Mouse (Mus musculus) adrenal gland, adult (tissue): ENCODE results near the gene Cnn1.

Experiments used
- DNase-seq, 2 experiments: peaks; one replicate each; pipeline ENCODE4 v3.0.0; 2022 to 2023; ENCODE audit warnings: low spot score in 1 of 2; ENCODE audit not compliant: inconsistent age in 2 of 2

The Cnn1 gene

DNA sequence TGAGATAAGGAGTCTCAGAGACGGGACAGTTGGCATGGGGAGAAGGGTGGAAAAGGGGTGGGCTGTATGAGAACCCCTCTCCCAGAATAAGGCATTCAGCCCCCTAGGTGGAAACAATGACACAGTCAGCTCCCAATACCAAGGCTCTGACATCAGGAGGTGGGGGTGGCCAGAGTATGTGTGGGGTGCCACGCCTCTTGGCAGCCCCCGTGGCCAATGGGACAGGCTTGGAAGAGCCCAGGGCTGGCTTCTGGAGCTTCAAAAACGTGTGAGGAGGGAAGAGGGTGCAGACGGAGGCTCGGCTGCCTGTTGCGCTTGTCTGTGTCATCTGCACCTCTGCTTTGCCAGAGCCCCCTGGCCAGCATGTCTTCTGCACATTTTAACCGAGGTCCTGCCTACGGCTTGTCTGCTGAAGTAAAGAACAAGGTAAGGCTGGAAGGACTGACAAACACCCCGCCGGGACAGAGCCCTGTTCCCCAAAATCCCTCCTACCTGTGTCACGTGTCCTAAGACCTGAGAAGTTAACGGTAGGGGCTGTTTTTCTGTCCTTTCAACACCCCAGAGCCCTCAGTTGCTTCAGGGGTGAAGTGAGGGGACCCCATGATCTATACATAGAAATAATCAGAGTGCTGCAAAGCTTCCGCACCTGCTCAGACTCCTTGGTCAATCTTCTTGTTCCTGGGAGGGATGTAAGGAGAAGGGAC lies at the start of gene Cnn1:
Cnn1 (plus strand) TSS at position 224 of the 704 bp plus-strand sequence.
- DNase-seq = peak in 1 of 2 experiments; percentile 43

DNA sequence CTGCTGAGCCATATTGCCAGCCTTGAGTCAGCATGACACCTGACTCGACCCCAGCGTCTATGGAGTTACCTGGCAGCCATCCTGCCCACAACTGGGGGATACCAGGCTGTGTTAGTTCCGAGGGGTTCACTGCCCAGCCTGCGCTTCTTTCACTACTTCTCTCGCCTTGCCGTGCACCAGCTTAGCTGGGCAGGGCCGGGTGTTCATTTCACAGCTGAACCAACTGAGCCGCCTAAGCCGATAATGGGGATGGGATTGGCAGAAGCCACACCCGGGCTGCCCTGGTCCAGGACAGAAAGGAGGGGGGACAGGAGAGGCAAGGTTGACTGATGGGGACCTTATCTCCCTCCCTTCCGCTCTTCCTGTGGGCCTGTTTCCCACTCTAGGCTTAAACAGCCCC lies 49.7 kb upstream of the Cnn1 start:
- DNase-seq = no peak

DNA sequence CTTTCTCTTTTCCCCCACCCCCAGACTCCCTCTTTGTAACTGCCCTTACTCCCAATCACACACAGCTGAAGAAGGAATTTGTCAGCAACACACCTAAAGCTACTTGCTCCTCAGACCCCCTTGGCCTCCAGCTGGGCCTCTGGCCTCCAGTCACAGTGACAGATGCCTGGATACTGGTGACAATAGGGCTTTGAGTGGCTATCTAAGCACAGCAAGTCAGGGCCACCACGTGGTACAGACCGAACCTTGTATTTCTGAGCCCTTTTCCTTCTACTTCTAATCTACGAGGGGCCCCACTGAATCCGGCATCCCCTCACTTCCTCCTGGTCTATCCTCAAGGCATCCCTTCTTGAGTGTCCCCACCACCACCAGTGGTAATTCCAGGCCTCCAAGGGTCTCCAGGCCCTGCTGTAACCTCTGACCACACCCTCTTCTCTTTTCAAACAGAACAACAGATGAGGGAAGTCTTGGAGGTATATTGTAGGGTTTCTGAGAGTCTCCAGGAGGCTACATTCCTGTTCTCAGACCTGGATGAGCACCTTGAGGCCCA lies 49.2 kb upstream of the Cnn1 start:
- DNase-seq = no peak

DNA sequence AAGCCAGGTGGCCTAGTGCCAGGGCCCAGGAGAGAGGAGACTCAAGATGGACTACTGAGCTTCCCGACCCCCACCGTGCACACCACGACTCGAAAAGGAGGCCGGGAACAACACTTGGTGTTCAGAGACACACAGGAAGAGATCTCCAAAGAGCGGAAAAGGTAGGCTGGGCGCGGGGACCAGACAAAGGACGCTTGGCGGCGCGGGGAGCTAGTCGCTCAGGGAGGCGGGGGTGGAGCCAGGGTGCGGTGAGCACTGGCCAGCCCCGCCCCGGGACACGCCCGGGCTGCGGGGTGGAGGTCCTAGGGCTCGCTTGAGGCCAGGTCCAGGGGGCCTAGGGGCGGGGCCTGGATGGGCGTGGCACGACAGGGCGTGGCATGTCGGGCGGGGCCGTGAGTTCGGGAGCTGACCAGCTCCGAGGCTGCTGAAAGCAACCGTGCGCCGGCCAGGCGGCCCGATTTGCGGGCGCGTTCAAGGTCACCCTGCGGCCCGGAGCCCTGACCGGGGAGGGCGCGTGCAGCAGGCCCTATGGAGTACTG lies 48.6 kb upstream of the Cnn1 start:
- peak; percentile 68 to 85 for DNase-seq

DNA sequence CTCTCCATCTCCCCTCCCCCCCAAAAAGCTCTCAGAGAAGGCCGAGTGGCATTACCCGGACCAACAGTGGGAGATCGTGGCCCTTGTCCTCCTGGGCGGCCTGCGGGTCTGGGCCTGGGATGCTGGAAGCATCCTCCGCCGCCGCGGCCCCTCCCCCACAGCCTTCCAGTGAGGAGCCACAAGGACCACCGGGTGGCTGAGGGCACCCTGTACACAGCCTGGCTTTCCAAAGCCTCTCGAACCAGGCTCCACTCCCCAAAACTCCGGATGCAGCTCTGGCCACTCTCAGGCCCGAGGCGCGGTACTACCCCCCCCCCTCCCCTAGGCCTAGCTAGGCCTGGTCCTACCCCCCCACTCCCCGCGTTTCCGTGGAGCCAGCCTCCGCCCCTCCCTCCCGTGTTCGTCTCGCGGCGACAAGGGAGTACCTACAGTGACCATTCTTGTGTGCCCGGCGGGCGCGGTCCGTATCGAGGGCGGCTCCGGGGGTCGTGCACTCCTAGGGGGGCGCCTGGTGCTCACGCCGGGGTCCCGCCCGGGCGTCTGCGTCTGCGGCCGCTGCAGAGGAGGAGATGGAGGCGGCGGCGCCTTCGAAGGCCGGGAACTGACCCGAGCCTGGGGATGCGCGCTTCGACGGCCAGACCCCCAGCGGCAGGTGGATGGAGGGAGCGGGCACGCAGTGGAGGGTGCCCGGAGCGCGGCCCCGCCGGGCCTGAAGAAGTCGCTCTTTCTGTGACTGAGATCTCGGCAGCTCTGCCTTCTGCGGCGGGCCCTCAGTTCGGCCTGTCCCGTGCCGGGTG lies 47.7 kb upstream of the Cnn1 start:
- DNase-seq = peak in 1 of 2 experiments; percentile 35

DNA sequence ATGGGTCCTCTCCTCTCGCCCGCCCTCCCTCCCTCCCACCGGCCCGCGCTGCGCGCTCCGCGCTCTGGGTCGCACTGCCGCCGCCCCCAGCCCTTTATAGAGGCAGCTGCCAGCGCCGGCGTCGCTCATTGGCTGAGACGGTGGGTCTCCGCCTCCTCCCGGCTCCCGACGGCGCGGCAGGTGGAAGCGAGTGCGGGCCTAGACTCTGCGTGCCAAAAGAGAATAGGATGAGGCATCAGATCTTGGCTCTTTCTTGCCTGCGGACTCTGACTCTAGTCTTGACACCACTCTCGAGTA lies 47.1 kb upstream of the Cnn1 start, which contains the start of gene Elavl3:
Elavl3 (minus strand) TSS at position 66 of the 297 bp plus-strand sequence.
- DNase-seq = peak in 1 of 2 experiments; percentile 42

DNA sequence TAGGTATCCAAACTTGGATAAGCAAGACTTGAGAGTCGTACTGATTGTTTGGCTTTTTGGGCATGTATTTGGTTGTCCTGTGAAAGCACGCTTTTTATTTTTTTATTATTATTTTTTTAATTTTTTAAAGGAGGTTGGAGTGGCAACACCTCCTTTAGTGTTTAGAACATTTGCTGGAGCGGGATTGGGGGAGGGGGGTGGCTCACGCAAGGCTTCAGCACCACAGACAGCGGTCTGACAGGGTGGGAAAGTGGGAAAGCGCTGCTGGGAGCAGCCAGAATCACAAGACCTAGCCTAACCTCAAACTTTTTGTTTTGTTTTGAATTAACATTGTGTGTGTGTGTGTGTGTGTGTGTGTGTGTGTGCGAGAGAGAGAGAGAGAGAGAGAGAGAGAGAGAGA lies 45.4 kb upstream of the Cnn1 start:
- DNase-seq = no peak

DNA sequence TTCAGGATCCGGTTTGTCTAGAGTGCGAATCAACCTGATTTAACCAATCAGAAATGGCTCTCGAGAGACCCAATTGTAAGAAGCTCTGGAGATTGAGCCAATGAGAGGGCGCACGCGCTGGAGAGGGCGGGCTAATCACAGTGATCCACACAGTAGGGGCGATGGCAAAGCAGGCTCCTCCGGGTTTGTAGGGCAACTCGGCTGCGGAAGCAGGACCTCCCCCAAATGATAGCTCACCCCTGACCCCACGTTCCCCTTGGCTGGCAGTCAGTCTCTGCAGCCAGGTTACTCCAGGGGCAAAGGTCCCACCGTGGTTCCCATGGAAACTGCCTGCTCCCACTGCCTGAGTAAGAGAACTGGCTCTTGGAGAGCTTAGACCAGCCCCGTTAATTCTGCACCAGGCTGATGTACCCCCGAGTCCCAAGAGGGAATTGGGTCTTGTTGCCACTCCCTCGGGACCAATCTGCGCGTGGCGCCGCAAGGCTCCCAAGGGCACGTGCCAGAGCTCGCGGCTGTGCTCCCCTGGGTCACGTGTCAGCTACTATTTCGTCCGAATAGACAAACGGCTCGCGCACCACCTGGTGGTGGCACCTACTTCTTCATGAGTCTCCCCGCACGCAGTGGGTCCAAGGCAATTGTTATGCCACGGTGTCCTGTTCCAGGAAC lies 44.5 kb upstream of the Cnn1 start:
- peak; percentile 80 to 94 for DNase-seq

DNA sequence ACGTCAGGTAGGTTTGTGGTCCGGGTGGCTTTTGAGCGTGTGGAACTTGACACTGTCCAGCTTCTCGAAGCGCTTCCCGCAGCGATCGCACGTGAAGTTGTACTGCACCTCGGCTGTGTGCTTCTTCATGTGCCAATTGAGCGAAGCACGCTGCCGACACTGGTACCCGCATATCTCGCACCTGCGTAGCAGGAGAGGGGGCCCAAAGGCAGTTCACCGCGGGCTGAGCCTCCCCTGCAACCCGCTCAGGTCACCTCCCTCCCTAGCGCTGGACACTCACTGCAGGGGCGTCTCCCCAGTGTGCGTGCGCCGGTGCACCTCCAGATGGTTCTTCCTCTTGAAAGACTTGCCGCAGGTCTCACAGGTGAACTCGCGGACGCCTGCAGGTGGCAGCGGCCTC lies 43.3 kb upstream of the Cnn1 start:
- no peak for DNase-seq

DNA sequence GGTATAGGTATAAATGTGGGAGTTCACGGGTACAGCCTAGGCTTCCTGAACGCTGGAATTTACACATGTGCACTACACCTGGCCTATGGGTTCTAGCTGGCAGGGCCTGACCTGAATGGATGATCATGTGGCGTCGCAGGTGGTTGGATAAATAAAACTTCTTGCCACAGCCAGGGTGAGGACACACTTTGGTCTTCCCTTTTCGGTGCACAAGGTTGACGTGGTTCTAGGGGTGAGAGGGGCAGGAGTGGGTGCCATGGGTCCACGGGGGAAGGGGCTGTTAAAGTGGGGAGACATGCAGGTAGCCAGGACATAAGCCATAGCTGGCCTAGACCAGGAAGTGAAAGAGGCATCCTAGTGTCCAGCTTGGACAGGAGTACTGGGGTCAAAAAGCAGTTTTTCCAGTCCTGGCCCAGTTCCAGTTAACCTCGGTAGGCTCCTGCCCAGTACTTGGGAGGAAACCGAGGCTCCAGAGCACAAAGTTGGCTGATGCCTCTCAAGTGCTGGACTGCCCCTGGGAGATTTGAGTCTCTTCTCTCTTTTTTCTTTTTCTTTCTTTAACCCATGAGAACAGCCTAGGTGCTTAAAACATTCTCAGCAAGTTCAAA lies 42.6 kb upstream of the Cnn1 start:
- DNase-seq = no peak

DNA sequence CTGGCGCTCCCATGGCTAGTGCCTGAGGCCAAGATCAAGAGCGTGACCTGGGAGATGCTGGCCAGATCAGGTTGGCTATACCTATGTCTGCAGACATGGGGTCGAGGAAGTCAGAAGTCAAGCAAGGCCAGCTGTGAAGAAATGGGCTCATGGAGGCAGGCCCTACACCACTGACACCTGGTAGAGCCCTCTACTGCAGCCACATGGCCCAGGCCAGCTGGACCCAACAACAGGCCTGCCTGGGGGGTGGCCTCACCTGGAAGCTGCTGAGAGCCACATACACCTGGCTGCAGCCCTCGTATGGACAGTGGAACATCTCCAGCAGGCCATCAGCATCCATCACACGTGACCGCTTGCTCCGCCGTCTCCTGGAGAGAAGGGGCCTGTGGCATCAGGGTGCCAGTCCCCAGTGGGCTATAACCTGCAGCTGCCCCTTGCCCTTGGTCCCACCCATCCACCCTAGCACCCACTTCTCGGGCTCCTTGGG lies 41.9 kb upstream of the Cnn1 start:
- no peak for DNase-seq

DNA sequence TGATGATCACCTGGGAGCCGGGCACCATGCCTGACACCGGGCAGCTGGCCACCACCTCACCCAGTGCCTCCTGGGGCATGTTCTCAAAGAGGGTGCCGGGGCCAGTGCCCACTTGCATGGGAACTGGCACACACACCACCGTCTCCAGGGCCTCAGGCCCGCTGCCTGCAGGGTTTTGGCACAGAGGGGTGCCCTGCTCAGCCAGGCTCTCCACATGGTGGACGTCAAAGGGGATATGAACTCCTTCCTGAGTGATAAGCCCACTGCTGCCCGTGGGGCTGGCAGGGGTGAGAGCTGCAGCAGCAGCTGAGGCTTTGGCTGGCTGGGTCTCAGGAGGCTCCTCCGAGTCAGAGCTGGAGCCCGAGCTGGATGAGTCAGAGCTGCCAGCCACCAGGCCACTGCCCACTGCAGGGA lies 41.0 kb upstream of the Cnn1 start:
- DNase-seq = peak in 1 of 2 experiments; percentile 48

DNA sequence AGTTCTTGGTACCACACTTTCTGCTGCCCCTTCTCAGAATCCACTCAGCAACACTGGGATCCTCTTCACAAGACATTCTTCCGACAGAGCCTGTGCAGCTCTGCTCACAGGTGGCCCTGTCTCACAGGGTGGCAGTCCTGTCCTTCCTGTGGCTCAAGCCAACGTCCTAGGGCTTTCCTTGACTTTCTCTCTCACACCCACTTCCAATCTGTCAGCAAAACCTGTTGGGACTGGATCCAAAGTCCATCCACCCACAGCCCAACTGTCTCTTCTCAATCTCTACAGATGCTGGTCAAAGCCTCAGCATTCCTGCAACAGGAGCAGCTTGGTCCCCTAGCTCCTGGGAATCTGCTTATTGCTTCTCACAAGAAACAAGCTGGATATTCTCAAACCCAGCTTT lies 37.7 kb upstream of the Cnn1 start:
- no peak for DNase-seq

DNA sequence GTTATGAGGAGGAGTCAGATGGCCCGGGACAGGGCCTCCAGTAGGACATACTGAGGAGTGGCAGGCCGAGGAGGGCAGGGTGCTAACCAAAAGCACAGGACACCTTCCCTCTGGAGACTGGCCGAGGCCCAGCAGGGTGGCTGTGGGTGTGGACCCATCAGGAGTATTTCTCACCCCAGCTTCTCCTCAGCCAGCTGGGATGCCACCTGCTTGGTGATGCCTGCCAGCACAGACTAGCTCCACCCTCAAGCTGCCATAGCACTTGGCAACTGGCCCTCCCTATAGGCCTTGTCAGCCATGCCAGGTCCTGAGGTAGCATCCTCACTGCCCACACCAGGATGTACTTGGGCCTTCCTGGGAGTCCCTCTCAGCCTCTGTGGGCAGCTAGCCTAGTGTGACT lies 34.7 kb upstream of the Cnn1 start:
- no peak for DNase-seq

DNA sequence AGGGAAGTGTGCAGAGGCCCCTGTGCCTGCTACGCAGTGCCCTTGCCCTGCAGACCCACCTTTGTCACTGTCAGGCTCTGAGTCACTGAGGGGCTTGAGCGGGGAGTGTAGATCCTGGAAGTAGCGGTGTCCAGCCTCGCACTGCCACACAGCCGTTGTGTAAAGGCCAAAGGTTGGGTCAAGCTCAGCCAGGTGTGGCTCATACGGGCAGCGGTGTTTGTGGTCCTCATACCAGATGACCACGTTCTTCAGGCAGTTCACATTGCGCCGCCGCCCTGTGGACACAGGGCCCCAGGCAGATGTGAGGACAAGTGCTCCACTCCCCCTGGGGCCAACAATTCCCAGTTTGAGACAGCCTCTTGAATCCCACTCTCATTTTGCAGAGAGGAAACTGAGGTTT lies 33.4 kb upstream of the Cnn1 start:
- DNase-seq = no peak

DNA sequence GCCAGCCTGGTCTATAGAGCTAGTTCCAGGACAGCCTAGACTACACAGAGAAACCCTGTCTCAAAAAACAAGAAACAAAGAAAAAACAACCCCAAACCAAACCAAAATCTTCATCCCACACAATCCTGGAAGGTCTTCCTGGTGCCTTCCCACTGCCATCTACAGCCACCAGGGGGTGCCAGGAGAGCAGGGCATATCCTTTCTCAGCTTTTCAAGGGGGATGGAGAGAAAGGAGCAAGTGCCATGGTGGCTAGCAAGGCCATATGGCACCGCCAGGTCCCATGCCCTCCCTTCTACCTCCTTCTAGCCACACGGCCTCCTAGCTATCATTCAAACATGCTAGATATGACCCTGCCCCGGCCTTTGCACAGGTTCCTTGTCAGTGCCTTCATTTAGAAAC lies 32.6 kb upstream of the Cnn1 start:
- DNase-seq = peak in 1 of 2 experiments; percentile 85

DNA sequence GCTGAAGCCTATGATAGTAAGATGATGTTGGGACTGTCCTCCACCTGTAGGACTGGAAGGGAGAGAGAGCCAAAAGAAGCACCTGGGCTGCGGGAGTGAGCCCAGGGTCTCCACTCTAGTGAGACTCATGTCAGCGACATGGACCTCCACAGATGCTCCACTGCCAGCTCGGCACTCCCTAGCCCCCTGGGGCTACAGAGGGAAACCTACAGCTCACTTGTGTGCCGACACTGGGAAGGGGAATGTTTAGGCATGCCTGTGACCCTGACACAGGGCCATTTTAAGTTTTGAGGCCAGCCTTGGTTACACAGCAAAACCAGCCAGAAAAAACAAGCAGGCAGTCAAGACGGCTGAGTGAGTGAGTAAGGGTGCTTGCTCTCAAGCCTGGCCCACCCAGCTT lies 31.8 kb upstream of the Cnn1 start:
- DNase-seq = no peak

DNA sequence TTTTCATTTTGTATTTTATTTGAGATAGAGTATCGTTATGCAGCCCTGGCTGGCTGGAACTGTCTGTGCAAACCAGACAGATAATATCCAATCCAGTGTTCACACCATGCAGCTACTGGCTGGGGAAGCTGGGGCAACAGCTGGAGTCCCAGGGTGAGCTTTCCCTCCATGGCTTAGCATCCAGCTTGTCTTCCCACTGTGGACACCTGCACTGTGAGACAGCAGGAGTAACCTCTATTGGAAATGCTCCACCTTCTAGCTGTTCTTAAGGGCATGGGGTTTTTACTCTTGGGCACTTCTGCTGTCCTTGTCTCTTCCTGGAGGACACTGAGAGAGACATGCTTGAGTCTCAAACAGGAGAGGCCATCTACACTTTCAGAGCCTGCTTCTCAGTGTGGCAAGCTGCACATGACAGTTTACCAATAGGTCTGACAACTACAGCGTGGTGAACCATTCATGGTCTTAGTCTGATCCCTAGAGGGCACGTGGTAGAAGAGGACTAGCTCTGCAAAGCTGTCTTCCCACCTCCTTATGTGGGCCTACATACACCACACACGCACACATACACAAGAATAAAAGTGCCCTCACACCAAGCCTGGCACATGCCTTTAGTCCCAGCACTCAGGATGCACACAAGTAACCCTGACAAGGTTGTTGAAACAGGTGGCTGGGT lies 29.0 kb upstream of the Cnn1 start:
- DNase-seq = no peak

DNA sequence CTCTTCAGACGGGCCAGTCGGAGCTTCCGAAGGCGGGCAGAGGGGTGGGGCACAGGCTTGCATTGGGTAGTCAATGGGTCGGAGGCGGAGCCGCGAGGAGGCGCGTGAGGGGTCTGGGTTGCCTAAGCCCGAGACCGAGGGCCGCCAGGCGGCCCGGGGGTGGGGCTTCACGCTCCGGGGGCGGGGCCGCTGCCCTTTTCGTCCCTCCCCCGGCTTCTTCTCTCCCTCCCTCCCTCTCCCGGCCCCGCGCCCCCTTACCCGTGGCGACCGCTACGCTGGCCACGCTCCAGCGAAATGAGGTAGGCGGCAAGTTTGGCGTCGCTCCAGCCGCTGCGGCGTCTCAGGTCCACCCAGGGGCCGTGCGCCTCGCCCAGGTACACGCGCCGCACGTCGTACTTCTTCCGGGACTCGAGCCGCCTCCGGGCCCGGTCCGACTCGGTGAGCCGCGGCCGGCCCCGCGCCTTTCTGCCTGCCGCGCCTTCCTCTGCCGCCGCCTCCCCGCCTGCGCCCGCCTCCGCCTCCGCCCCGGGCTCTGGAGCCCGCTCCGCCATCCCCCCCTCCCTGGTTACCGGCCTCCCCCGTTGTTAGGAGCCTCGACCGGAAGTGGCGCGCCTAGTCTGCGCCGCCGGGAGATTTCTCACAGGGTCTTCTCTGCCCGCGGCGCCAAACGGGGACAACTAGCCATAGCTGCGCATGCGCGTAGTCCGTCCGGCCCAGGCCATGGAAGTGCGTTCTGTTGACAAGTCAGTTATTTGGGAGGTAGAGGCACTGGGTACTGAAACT lies 28.0 kb upstream of the Cnn1 start, which contains the start of the genes Gm49318 and Zfp653:
Gm49318 (minus strand) TSS at position 469 of the 783 bp plus-strand sequence.
Zfp653 (minus strand) TSS at position 586 of the 783 bp plus-strand sequence.
- DNase-seq = peak; percentile 98
